Mouse (Mus musculus): Measurements from ENCODE around the gene Gm10439.
"Not testable (repeated sequence)": the region's sequence is repeated elsewhere in the genome, so short reads cannot be mapped to it uniquely, and the experiment has no call there.

The Gm10439 gene

GRCm38 (mm10) chrX:149594270-149594669, at the start of gene Gm10439:
Gm10439 (plus strand) TSS chrX:149594570.
- not testable (repeated sequence) for DNase-seq

All from right cerebral cortex, adult 18-20 months (tissue).